Mouse (Mus musculus): ENCODE data around the gene Agtrap. TPM values are rescaled to one million over a fixed set of nuclear protein-coding genes. Genes with fewer than 3 reads are reported as not detected.
A peak's percentile ranks its signal among the peaks of the same experiment; 100 is the strongest.

Agtrap gene
- polyA plus RNA-seq, 1 experiment, result 119 TPM

- TF ChIP-seq CTCF (conservative IDR thresholded peaks at IDR 0.05; ENCODE audit: insufficient read depth, insufficient read length, low read depth, low read length), result no peak
- no peak for TF ChIP-seq POLR2A (IDR thresholded peaks at IDR 0.05; ENCODE audit: low read depth, low read length)
- no peaks in the 10 kb centered on the region for H3K27me3 ChIP-seq (replicated peaks; ENCODE audit: control insufficient read depth, insufficient read depth, low read length)
- WGBS, result 90% methylated on average over 11 of the region's 11 CpGs
- H3K4me3 ChIP-seq (ENCODE audit: insufficient read depth, low read depth, low read length), result no peak overlapping the region
- H3K4me1 ChIP-seq (ENCODE audit: control insufficient read depth, insufficient read depth, low read length), result no peaks in the 10 kb centered on the region; the same call in 1 of the 2 replicates
- H3K36me3 ChIP-seq (ENCODE audit: control insufficient read depth, insufficient read depth, low read length), result no peaks in the 10 kb centered on the region
- no peak for DNase-seq
- no peak overlapping the region for H3K27ac ChIP-seq (ENCODE audit: insufficient read depth, low read depth, low read length)
Measured at GRCm38 (mm10) chr4:148092551-148093271, 4.9 kb upstream of the Agtrap start.

GRCm38 (mm10) chr4:148091181-148091580 lies 3.4 kb upstream of the Agtrap start:
- TF ChIP-seq POLR2A (IDR thresholded peaks at IDR 0.05; ENCODE audit: low read depth, low read length), result no peak
- TF ChIP-seq CTCF (conservative IDR thresholded peaks at IDR 0.05; ENCODE audit: insufficient read depth, insufficient read length, low read depth, low read length), result no peak
- Histone ChIP-seq H3K36me3 (ENCODE audit: control insufficient read depth, insufficient read depth, low read length) (no peaks in the 10 kb centered on the region), H3K4me3 (ENCODE audit: insufficient read depth, low read depth, low read length) (no peak overlapping the region), H3K4me1 (ENCODE audit: control insufficient read depth, insufficient read depth, low read length) (peaks cover 5% of the 10 kb centered on the region; the same call in 1 of the 2 replicates), H3K27me3 (replicated peaks; ENCODE audit: control insufficient read depth, insufficient read depth, low read length) (no peaks in the 10 kb centered on the region), H3K27ac (ENCODE audit: insufficient read depth, low read depth, low read length) (no peak overlapping the region)
- WGBS, result 98% methylated on average over 1 of the region's 1 CpGs
- DNase-seq, result no peak

GRCm38 (mm10) chr4:148089166-148089565 lies 1.3 kb upstream of the Agtrap start:
- Histone ChIP-seq H3K27me3 (replicated peaks; ENCODE audit: control insufficient read depth, insufficient read depth, low read length) (no peaks in the 10 kb centered on the region), H3K36me3 (ENCODE audit: control insufficient read depth, insufficient read depth, low read length) (no peaks in the 10 kb centered on the region), H3K4me3 (ENCODE audit: insufficient read depth, low read depth, low read length) (no peak overlapping the region), H3K4me1 (ENCODE audit: control insufficient read depth, insufficient read depth, low read length) (peaks cover 14% of the 10 kb centered on the region; the same call in 1 of the 2 replicates), H3K27ac (ENCODE audit: insufficient read depth, low read depth, low read length) (no peak overlapping the region)
- no peak for DNase-seq
- WGBS, result 92% methylated on average over 4 of the region's 4 CpGs
- TF ChIP-seq CTCF (conservative IDR thresholded peaks at IDR 0.05; ENCODE audit: insufficient read depth, insufficient read length, low read depth, low read length) (no peak), POLR2A (IDR thresholded peaks at IDR 0.05; ENCODE audit: low read depth, low read length) (no peak)

DNA sequence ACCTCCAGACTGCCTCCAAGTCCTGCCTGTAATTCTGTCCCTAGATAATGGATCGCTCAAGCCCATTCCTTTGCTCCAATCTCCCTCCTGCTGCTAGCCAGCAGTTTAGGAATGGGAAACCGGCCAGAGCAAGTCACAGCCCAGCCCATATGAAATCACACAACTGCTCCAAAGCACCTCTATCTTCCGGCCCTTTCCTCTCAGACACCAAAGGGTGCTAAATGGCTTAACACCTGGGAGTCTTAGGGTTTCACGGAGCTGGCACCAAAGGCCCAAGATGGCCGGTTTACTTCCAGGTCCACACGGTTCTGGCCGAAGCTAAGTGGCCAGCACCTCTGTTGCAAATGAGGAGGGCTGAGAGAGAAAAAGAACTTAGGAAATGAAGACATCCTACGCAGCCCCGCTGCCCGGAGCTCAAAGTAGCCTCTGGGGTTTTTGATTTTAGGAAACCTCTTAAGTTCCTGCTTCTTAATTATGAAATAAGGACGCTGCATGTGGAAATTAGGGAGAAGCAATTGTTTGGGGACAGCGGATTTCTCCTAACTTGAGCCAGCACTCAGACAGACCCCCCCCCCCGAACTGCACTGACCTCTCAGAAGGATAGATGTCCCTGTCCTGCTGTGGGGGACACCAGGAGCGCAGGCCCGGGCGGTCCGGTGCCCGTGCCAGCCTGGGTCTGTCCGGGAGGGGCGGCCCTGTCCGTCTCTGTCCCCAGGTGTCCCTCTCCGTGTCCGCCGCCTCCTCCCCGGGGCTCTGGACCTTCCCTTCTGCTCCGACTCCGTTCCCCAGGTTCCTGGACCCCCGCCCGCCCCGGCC lies 532 bp downstream of the Agtrap start:
- DNase-seq, result peak; percentile 78
- Histone ChIP-seq H3K4me3 (ENCODE audit: insufficient read depth, low read depth, low read length) (peak overlapping the region; percentile 70), H3K27ac (ENCODE audit: insufficient read depth, low read depth, low read length) (peak overlapping the region; percentile 57), H3K36me3 (ENCODE audit: control insufficient read depth, insufficient read depth, low read length) (no peaks in the 10 kb centered on the region), H3K4me1 (ENCODE audit: control insufficient read depth, insufficient read depth, low read length) (peaks cover 32% of the 10 kb centered on the region), H3K27me3 (replicated peaks; ENCODE audit: control insufficient read depth, insufficient read depth, low read length) (no peaks in the 10 kb centered on the region)
- 3% methylated on average over 30 of the region's 30 CpGs for WGBS
- TF ChIP-seq POLR2A (IDR thresholded peaks at IDR 0.05; ENCODE audit: low read depth, low read length) (no peak), CTCF (conservative IDR thresholded peaks at IDR 0.05; ENCODE audit: insufficient read depth, insufficient read length, low read depth, low read length) (no peak)

GRCm38 (mm10) chr4:148085907-148086305 lies 1.9 kb downstream of the Agtrap start:
- peaks cover 32% of the 10 kb centered on the region for H3K4me1 ChIP-seq (ENCODE audit: control insufficient read depth, insufficient read depth, low read length)

DNA sequence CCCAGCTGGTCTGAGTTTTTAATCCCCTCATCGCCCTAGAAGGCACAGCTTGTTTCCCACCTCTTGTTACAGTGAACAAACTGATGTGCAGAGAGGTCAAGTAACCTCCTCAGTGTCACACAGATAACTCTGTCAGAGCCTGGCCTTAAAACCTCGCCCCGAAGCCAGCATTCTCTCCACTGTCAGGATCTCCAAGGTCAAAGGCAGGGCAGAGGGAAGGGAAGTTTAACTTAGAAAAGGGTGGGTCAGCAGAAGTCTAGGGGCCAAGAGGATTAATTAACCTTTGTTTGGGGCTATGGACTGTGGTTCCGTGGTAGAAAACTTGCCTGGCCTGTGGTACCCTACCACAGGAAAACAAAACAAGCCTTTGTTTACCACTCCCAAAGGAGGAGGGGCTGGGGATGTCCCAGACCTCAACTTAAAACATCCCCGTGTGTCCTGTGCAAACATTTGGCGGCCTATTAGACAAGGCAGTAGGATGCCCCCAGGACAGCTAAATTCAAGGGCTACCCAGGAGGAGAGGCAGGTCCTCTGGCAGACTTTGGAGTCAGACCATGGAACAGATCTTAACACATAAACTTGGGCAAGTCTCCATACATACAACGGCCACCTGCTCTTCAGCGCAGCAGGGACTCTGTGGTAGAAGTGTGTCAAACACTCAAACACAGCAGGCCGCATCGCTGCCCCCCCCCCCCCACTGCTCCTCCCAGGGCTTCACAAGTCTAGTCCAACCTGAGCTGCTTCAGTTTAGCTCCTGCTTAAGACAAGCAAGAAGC lies 2.5 kb downstream of the Agtrap start:
- peaks cover 32% of the 10 kb centered on the region for H3K4me1 ChIP-seq (ENCODE audit: control insufficient read depth, insufficient read depth, low read length)
- H3K27ac ChIP-seq (ENCODE audit: insufficient read depth, low read depth, low read length), result peak overlapping the region; percentile 60
- no peaks in the 10 kb centered on the region for H3K27me3 ChIP-seq (replicated peaks; ENCODE audit: control insufficient read depth, insufficient read depth, low read length)
- WGBS, result 43% methylated on average over 10 of the region's 10 CpGs
- H3K36me3 ChIP-seq (ENCODE audit: control insufficient read depth, insufficient read depth, low read length), result no peaks in the 10 kb centered on the region
- DNase-seq, result peak; percentile 77
- TF ChIP-seq CTCF (conservative IDR thresholded peaks at IDR 0.05; ENCODE audit: insufficient read depth, insufficient read length, low read depth, low read length), result no peak
- H3K4me3 ChIP-seq (ENCODE audit: insufficient read depth, low read depth, low read length), result no peak overlapping the region

More at GRCm38 (mm10) chr4:148085907-148086305, 1.9 kb downstream of the Agtrap start:
- Histone ChIP-seq H3K27me3 (replicated peaks; ENCODE audit: control insufficient read depth, insufficient read depth, low read length) (no peaks in the 10 kb centered on the region), H3K27ac (ENCODE audit: insufficient read depth, low read depth, low read length) (no peak overlapping the region), H3K4me3 (ENCODE audit: insufficient read depth, low read depth, low read length) (no peak overlapping the region), H3K36me3 (ENCODE audit: control insufficient read depth, insufficient read depth, low read length) (no peaks in the 10 kb centered on the region)
- no peak for TF ChIP-seq CTCF (conservative IDR thresholded peaks at IDR 0.05; ENCODE audit: insufficient read depth, insufficient read length, low read depth, low read length)
- no peak for TF ChIP-seq POLR2A (IDR thresholded peaks at IDR 0.05; ENCODE audit: low read depth, low read length)
- WGBS, result 74% methylated on average over 3 of the region's 3 CpGs
- DNase-seq, result no peak
